Mouse (Mus musculus) G1E (cell line): ENCODE data around the gene Wdr26.

Experiments used
- CTCF ChIP-seq: IDR thresholded peaks from 2 replicates; pipeline ENCODE4 v1.5.1; 2012; ENCODE audit warnings: low read depth, low read length, inconsistent platforms, mixed read lengths
- GATA1 ChIP-seq: IDR thresholded peaks from 2 replicates; pipeline ENCODE4 v1.6.1; 2012; ENCODE audit warnings: borderline replicate concordance, low read length, inconsistent platforms, mixed read lengths
- GATA2 ChIP-seq: IDR thresholded peaks from 2 replicates; pipeline ENCODE4 v1.6.1; 2012; ENCODE audit warnings: low read depth, low read length, inconsistent platforms, borderline replicate concordance
- POLR2AphosphoS5 ChIP-seq: IDR thresholded peaks from 2 replicates; pipeline ENCODE4 v1.6.1; 2012; ENCODE audit warnings: low read depth, low read length, inconsistent platforms; ENCODE audit not compliant: insufficient replicate concordance
- TAL1 ChIP-seq: conservative IDR thresholded peaks from 2 replicates; pipeline ENCODE4 v1.6.1; 2012; ENCODE audit warnings: low read depth, low read length, inconsistent platforms, mixed read lengths

DNA sequence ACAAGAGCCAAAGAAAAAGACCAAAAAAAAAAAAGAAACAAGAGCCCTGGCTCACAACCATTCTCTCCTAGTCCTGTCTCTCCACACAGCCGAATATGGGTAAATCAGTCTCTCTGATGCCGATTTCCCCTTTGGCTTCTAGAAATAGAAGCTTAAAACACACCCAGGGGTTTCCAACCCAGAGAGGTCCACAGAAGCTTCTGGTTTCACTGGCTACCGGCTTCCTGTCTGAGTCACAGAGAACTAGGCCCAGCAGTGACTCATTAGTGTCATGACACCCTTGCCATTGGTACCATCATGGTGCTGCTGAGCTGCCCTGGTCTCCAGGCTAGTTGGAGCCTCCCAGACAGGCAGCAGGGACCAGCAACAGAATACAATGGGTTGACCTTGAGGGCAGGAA, 35.4 kb upstream of the Wdr26 start:
- TF ChIP-seq GATA2 (no peak), TAL1 (no peak), GATA1 (no peak), CTCF (no peak), POLR2AphosphoS5 (no peak)
